Mouse (Mus musculus) c-Kit-positive CD71-negative TER-119-negative erythroid progenitor cells, embryonic 14.5 days (primary cell): ENCODE data around the gene Hipk2.

Experiments used
- DNase-seq: peaks from one replicate; pipeline ENCODE4 v3.0.0-alpha.2; 2013; ENCODE audit warnings: low read depth

Hipk2 gene

GRCm38 (mm10) chr6:38829452-38829851 is 46.5 kb downstream of the Hipk2 start:
- no peak for DNase-seq

- DNase-seq, result no peak
These were observed 47.8 kb downstream of the Hipk2 start for GRCm38 (mm10) chr6:38828211-38828610.

- DNase-seq, result no peak
These were observed 48.5 kb downstream of the Hipk2 start for GRCm38 (mm10) chr6:38827435-38827834.

GRCm38 (mm10) chr6:38826857-38827256 is 49.1 kb downstream of the Hipk2 start:
- no peak for DNase-seq

GRCm38 (mm10) chr6:38825886-38826285 is 50.1 kb downstream of the Hipk2 start:
- DNase-seq, result no peak

- DNase-seq, result no peak
These were observed 52.1 kb downstream of the Hipk2 start for GRCm38 (mm10) chr6:38823827-38824226.

- DNase-seq, result no peak
These were observed 52.8 kb downstream of the Hipk2 start for GRCm38 (mm10) chr6:38823164-38823563.

GRCm38 (mm10) chr6:38821686-38822085 is 54.3 kb downstream of the Hipk2 start:
- no peak for DNase-seq

- no peak for DNase-seq
These were observed 55.1 kb downstream of the Hipk2 start for GRCm38 (mm10) chr6:38820862-38821261.

GRCm38 (mm10) chr6:38816216-38816615 is 59.7 kb downstream of the Hipk2 start:
- DNase-seq, result no peak

- no peak for DNase-seq
These were observed 60.4 kb downstream of the Hipk2 start for GRCm38 (mm10) chr6:38815582-38815981.

- no peak for DNase-seq
These were observed 61.3 kb downstream of the Hipk2 start for GRCm38 (mm10) chr6:38814690-38815089.

GRCm38 (mm10) chr6:38811459-38812145 is 64.4 kb downstream of the Hipk2 start:
- DNase-seq, result no peak

- DNase-seq, result no peak
These were observed 65.9 kb downstream of the Hipk2 start for GRCm38 (mm10) chr6:38810121-38810475.

- no peak for DNase-seq
These were observed 66.4 kb downstream of the Hipk2 start for GRCm38 (mm10) chr6:38809396-38810120.

- no peak for DNase-seq
These were observed 67.6 kb downstream of the Hipk2 start for GRCm38 (mm10) chr6:38808317-38808716.

- DNase-seq, result no peak
These were observed 69.0 kb downstream of the Hipk2 start for GRCm38 (mm10) chr6:38806963-38807445.

GRCm38 (mm10) chr6:38805612-38806011 is 70.4 kb downstream of the Hipk2 start:
- no peak for DNase-seq

GRCm38 (mm10) chr6:38801252-38801651 is 74.7 kb downstream of the Hipk2 start:
- no peak for DNase-seq

GRCm38 (mm10) chr6:38797548-38797947 is 78.4 kb downstream of the Hipk2 start:
- DNase-seq, result no peak

- DNase-seq, result no peak
These were observed 79.0 kb downstream of the Hipk2 start for GRCm38 (mm10) chr6:38796993-38797392.

GRCm38 (mm10) chr6:38796388-38796787 is 79.6 kb downstream of the Hipk2 start:
- no peak for DNase-seq

- DNase-seq, result no peak
These were observed 80.7 kb downstream of the Hipk2 start for GRCm38 (mm10) chr6:38795096-38795816.
